Mouse (Mus musculus) liver, adult 2 months (tissue): Measurements from ENCODE around the gene Ireb2. TPM values are rescaled to one million over a fixed set of nuclear protein-coding genes. Genes with fewer than 3 reads are reported as not detected.

Experiments used
- DNase-seq: peaks from one replicate; pipeline ENCODE4 v3.0.0-alpha.2; 2011; ENCODE audit warnings: low read depth, low spot score; ENCODE audit errors: extremely low read depth
- H3K27ac ChIP-seq: fragments of 200-500 bp; replicated peaks from 2 replicates; pipeline ENCODE4 v1.5.1; 2012; ENCODE audit warnings: low read depth, mild to moderate bottlenecking, control low read depth, inconsistent platforms, low read length; ENCODE audit not compliant: insufficient read depth
- H3K27me3 ChIP-seq: fragments of 200-500 bp; 2 replicates; pipeline ENCODE4 v1.6.1; 2012; ENCODE audit warnings: mild to moderate bottlenecking, moderate library complexity, low read length, inconsistent platforms; ENCODE audit not compliant: control insufficient read depth, insufficient read depth
- H3K36me3 ChIP-seq: fragments of 200-500 bp; 2 replicates; pipeline ENCODE4 v1.6.1; 2012; ENCODE audit warnings: low read length, inconsistent platforms; ENCODE audit not compliant: control insufficient read depth, insufficient read depth
- H3K4me1 ChIP-seq: fragments of 200-500 bp; 2 replicates; pipeline ENCODE4 v1.6.1; 2011; ENCODE audit warnings: low read length; ENCODE audit not compliant: control insufficient read depth, insufficient read depth
- H3K4me3 ChIP-seq: fragments of 200-500 bp; 2 replicates; pipeline ENCODE4 v1.5.1; 2011; ENCODE audit warnings: low read depth, mild to moderate bottlenecking, control low read depth, low read length, moderate library complexity; ENCODE audit not compliant: insufficient read depth
- H3K79me2 ChIP-seq: fragments of 200-500 bp; 2 replicates; pipeline ENCODE4 v1.6.1; 2012; ENCODE audit warnings: inconsistent platforms, mild to moderate bottlenecking, low read length, moderate library complexity; ENCODE audit not compliant: control insufficient read depth, insufficient read depth
- H3K9ac ChIP-seq: fragments of 200-500 bp; 2 replicates; pipeline ENCODE4 v1.6.1; 2012; ENCODE audit warnings: low read depth, mild to moderate bottlenecking, control low read depth, inconsistent platforms, low read length
- CTCF ChIP-seq: fragments of 200-500 bp; IDR thresholded peaks from 2 replicates; pipeline ENCODE4 v1.5.1; 2011; ENCODE audit warnings: low read depth, low read length, control low read depth
- POLR2A ChIP-seq: fragments of 200-500 bp; IDR thresholded peaks from 2 replicates; pipeline ENCODE4 v1.6.1; 2011; ENCODE audit warnings: low read length, control low read depth; ENCODE audit not compliant: insufficient read depth; ENCODE audit errors: extremely low read depth
- WGBS: fragments of 180-500 bp; shearing (Covaris S2); methylation state at CpG from one replicate; pipeline ENCODE4 v1.1.7; 2018; 5-methylcytosine and 5-hydroxymethylcytosine counted together
- polyA plus RNA-seq: library from polyadenylated mRNA; depleted of rRNA; stranded (reverse); fragments of >200 nt; gene quantifications from 2 replicates; pipeline ENCODE4 v1.2.3, GENCODE M21; 2012; rRNA removed
- total RNA-seq: library from RNA; depleted of rRNA; stranded (reverse); fragments of >200 nt; gene quantifications from 2 replicates; pipeline ENCODE4 v1.2.3, GENCODE M21; 2014; rRNA removed

Ireb2 gene
- total RNA-seq (53.8 and 58.7 TPM in 2 replicates), polyA plus RNA-seq (7.1 and 7.7 TPM in 2 replicates)

GRCm38 (mm10) chr9:54863363-54864281, at the start of gene Ireb2:
Gene Ireb2 (plus strand): TSS chr9:54863789.
- TF ChIP-seq POLR2A (peak; percentile 64; the same call in 1 of the 2 replicates), CTCF (no peak)
- WGBS, result under 1% methylated on average over 72 of the region's 72 CpGs
- peak; percentile 84 for DNase-seq

GRCm38 (mm10) chr9:54816508-54817201, 46.9 kb upstream of the Ireb2 start:
- H3K27ac ChIP-seq, result no peak overlapping the region
- no peak overlapping the region for H3K4me3 ChIP-seq
- H3K27me3 ChIP-seq, result no peaks in the 10 kb centered on the region
- no peak overlapping the region for H3K9ac ChIP-seq
- TF ChIP-seq POLR2A (no peak), CTCF (no peak)
- DNase-seq, result no peak
- H3K4me1 ChIP-seq, result no peaks in the 10 kb centered on the region
- H3K79me2 ChIP-seq, result no peaks in the 10 kb centered on the region
- H3K36me3 ChIP-seq, result no peaks in the 10 kb centered on the region
- WGBS, result 58% methylated on average over 10 of the region's 10 CpGs

More at GRCm38 (mm10) chr9:54863363-54864281, at the start of gene Ireb2:
- Histone ChIP-seq H3K4me1 (peaks cover 26% of the 10 kb centered on the region), H3K27ac (peak within 1 kb of the TSS; percentile 88), H3K36me3 (peaks cover 22% of the 10 kb centered on the region), H3K4me3 (peak within 1 kb of the TSS; percentile 96), H3K9ac (peak within 1 kb of the TSS; percentile 95), H3K27me3 (no peaks in the 10 kb centered on the region), H3K79me2 (peaks cover 17% of the 10 kb centered on the region)

GRCm38 (mm10) chr9:54821442-54822100, 42.0 kb upstream of the Ireb2 start:
- Histone ChIP-seq H3K4me3 (no peak overlapping the region), H3K27ac (no peak overlapping the region), H3K27me3 (no peaks in the 10 kb centered on the region), H3K36me3 (no peaks in the 10 kb centered on the region), H3K79me2 (no peaks in the 10 kb centered on the region), H3K9ac (no peak overlapping the region), H3K4me1 (no peaks in the 10 kb centered on the region)
- TF ChIP-seq POLR2A, result no peak
- peak; percentile 67 for TF ChIP-seq CTCF
- peak; percentile 50 for DNase-seq
- WGBS, result 67% methylated on average over 5 of the region's 5 CpGs

GRCm38 (mm10) chr9:54829760-54830159, 33.8 kb upstream of the Ireb2 start:
- H3K27me3 ChIP-seq, result no peaks in the 10 kb centered on the region
- H3K27ac ChIP-seq, result no peak overlapping the region
- H3K4me3 ChIP-seq, result no peak overlapping the region
- no peaks in the 10 kb centered on the region for H3K79me2 ChIP-seq
- 18% methylated on average over 2 of the region's 2 CpGs for WGBS
- no peak overlapping the region for H3K9ac ChIP-seq
- no peak for TF ChIP-seq CTCF
- TF ChIP-seq POLR2A, result no peak
- DNase-seq, result no peak
- H3K4me1 ChIP-seq, result no peaks in the 10 kb centered on the region
- no peaks in the 10 kb centered on the region for H3K36me3 ChIP-seq

DNA sequence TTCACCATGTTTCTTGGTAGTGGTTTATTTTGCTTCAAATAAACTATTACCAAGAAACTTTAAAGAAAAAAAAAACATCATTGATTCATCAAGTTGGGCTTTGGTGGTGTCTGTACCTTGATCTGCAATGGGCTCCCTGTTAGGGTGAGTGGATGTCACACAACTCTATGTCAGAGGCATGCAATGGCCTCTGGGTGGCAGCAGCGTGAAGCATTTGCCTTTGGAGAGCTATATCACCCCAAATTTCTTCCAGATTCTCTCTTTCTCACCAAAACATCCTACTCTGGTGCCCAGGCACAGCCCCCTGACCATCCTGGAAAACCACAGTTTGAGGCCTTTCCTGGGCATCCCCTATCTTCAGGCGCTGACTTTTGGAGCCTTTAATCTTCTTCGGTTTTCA, 33.0 kb upstream of the Ireb2 start:
- Histone ChIP-seq H3K4me3 (no peak overlapping the region), H3K27me3 (no peaks in the 10 kb centered on the region), H3K9ac (no peak overlapping the region), H3K27ac (no peak overlapping the region), H3K36me3 (no peaks in the 10 kb centered on the region), H3K4me1 (no peaks in the 10 kb centered on the region), H3K79me2 (no peaks in the 10 kb centered on the region)
- peak; percentile 50 for DNase-seq
- TF ChIP-seq CTCF (peak; percentile 80), POLR2A (no peak)
- WGBS, result 42% methylated on average over 3 of the region's 3 CpGs
